8 mouse cellular contexts compared by ENCODE assay signal in the genomic region with DNA sequence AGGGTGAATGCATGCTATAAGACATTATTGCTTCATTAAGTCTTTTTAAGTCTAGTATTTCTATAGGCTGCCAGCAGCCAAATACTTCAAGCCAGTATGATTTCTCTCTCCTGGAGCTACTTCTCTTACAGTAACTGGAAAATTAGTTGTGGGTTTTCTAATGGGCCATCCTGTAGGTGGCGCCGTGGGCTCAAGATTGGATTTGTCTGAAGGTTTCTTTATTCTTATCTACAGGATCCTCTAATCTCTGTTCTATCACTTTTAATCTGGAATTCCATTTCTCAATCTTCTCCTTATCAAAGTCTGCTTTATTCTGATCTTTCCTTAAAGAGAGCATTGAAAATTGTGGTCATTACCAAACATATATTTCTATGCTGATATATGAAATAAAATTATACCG. TPM values are rescaled to one million over a fixed set of nuclear protein-coding genes. Genes with fewer than 3 reads are reported as not detected.
A peak's percentile ranks its signal among the peaks of the same experiment; 100 is the strongest.
DNase-seq lines count a peak whose midpoint lies in the region; ATAC-seq and TF ChIP-seq lines count a peak whose summit lies in the region.
"Had no signal": no experiment of that assay in that cellular context is flagged by ENCODE, and none has a peak within 500 bp of the region (broad histone marks: within the 10 kb centered on the region; RNA-seq: fewer than 3 reads in every experiment).

No protein-coding gene starts in this region.

- ATAC-seq in kidney, postnatal 0 days (replicated peaks; ENCODE audit: low FRiP score, low read depth): no peak

- H3K9me3 ChIP-seq in kidney, postnatal 0 days (replicated peaks; ENCODE audit: low read length): no peaks in the 10 kb centered on the region

- H3K27ac ChIP-seq in kidney, postnatal 0 days: no peak overlapping the region
- H3K27ac ChIP-seq: liver, embryonic 14.5 days had no signal

- TF ChIP-seq CTCF in kidney, postnatal 0 days (IDR thresholded peaks at IDR 0.05; ENCODE audit: low read depth): peak; percentile 73

- DNase-seq in kidney, postnatal 0 days (ENCODE audit: low spot score): peak; percentile 78
- no peak for DNase-seq in kidney, adult 11 months
- DNase-seq in MN1 (ENCODE audit: low spot score): peak; percentile 27
- peak; percentile 50 for DNase-seq in adrenal gland, postnatal 25 days
- peak; percentile 36 for DNase-seq in fibroblast of lung, adult 2 months (ENCODE audit: low read depth)
- peak; percentile 38 to 43 for DNase-seq in left cerebral cortex, postnatal 25 days (ENCODE audit: low spot score in 2 of 2)
- DNase-seq in splenic B cell, adult 2 months (ENCODE audit: low read depth, low spot score): peak; percentile 72

- WGBS in kidney, postnatal 0 days: 31% methylated on average over 3 of the region's 3 CpGs

- H3K27me3 ChIP-seq in kidney, postnatal 0 days (ENCODE audit: insufficient read depth, low read length): no peaks in the 10 kb centered on the region
- no peaks in the 10 kb centered on the region for H3K27me3 ChIP-seq in splenic B cell, adult 2 months (ENCODE audit: control insufficient read depth, insufficient read depth, low read length, poor library complexity, severe bottlenecking)

- H3K4me3 ChIP-seq in kidney, postnatal 0 days (replicated peaks; ENCODE audit: low read depth, low read length): no peak overlapping the region

- intact Hi-C loops in left cerebral cortex, postnatal 25 days (cut with DNase I): loop anchor here (1.0 kb wide), 1 partner anchor 224 kb away; no protein-coding TSS in a partner anchor

- no peak overlapping the region for H3K9ac ChIP-seq in kidney, postnatal 0 days (ENCODE audit: low read depth, low read length)
- H3K9ac ChIP-seq: liver, embryonic 14.5 days had no signal

- no peaks in the 10 kb centered on the region for H3K4me1 ChIP-seq in kidney, postnatal 0 days (replicated peaks; ENCODE audit: insufficient read depth, low read length)

- H3K36me3 ChIP-seq in kidney, postnatal 0 days (ENCODE audit: insufficient read depth, low read length): no peaks in the 10 kb centered on the region
- no peaks in the 10 kb centered on the region for H3K36me3 ChIP-seq in splenic B cell, adult 2 months (ENCODE audit: control insufficient read depth, insufficient read depth, low read length, poor library complexity, severe bottlenecking)

- H3K4me2 ChIP-seq in kidney, postnatal 0 days (ENCODE audit: low read length): no peak overlapping the region

RNA-seq across cellular contexts. Expression of a gene that starts 27.0 kb away (rescaled TPM):
- 0.04 TPM in 1 of 2 replicates, not detected in the other for polyA plus RNA-seq in kidney, postnatal 0 days (2015; fragmentation: Nextera tagmentation; extraction: Ambion mirVana)
- not detected in 2 replicates for total RNA-seq in adrenal gland, postnatal 25 days (2021)
- total RNA-seq in left cerebral cortex, postnatal 25 days (2021): not detected
- polyA plus RNA-seq: liver, embryonic 14.5 days had no signal

RNA-seq across cellular contexts. Expression of a gene that starts 51.2 kb away (rescaled TPM):
- polyA plus RNA-seq in kidney, postnatal 0 days (2015; fragmentation: Nextera tagmentation; extraction: Ambion mirVana): 126 and 133 TPM in 2 replicates
- 44.0 and 65.3 TPM in 2 replicates for total RNA-seq in adrenal gland, postnatal 25 days (2021)
- total RNA-seq in left cerebral cortex, postnatal 25 days (2021): 10 to 100 TPM; 85.5 to 86.4 TPM

RNA-seq across cellular contexts. Expression of a gene that starts 53.1 kb away (rescaled TPM):
- polyA plus RNA-seq in kidney, postnatal 0 days (2015; fragmentation: Nextera tagmentation; extraction: Ambion mirVana): 13.1 and 13.6 TPM in 2 replicates
- 40.7 and 45.1 TPM in 2 replicates for total RNA-seq in adrenal gland, postnatal 25 days (2021)
- total RNA-seq in left cerebral cortex, postnatal 25 days (2021): 10 to 100 TPM; 15.8 to 16.2 TPM
